Mouse (Mus musculus) ES-CJ7 (cell line): ENCODE data around the gene Tmprss7.

Experiments
- DNase-seq: peaks from one replicate; pipeline ENCODE4 v3.0.0; 2011; ENCODE audit warnings: low read depth, low spot score

The Tmprss7 gene

GRCm38 (mm10) chr16:45625342-45625741 is 68.1 kb downstream of the Tmprss7 start:
- DNase-seq = no peak

GRCm38 (mm10) chr16:45624791-45625190 is 68.7 kb downstream of the Tmprss7 start:
- no peak for DNase-seq

- DNase-seq = no peak
These were observed 70.2 kb downstream of the Tmprss7 start for GRCm38 (mm10) chr16:45623230-45623629.

- DNase-seq = no peak
These were observed 73.6 kb downstream of the Tmprss7 start for GRCm38 (mm10) chr16:45619751-45620375.

GRCm38 (mm10) chr16:45615944-45616343 is 77.5 kb downstream of the Tmprss7 start:
- no peak for DNase-seq

GRCm38 (mm10) chr16:45613247-45613646 is 80.2 kb downstream of the Tmprss7 start:
- DNase-seq = no peak

GRCm38 (mm10) chr16:45610267-45610666 is 83.2 kb downstream of the Tmprss7 start, which contains the start of gene Gcsam:
Gene Gcsam, plus strand, starts transcription at chr16:45610380.
- no peak for DNase-seq

- DNase-seq = peak; percentile 25
These were observed 84.2 kb downstream of the Tmprss7 start for GRCm38 (mm10) chr16:45609300-45609699.

- peak; percentile 6 for DNase-seq
These were observed 84.9 kb downstream of the Tmprss7 start for GRCm38 (mm10) chr16:45608481-45608954.
